Mouse (Mus musculus) CH12.LX (cell line): ENCODE data around the gene Hsfy2. TPM values are rescaled to one million over a fixed set of nuclear protein-coding genes. Genes with fewer than 3 reads are reported as not detected.

Experiments
- DNase-seq: peaks from one replicate; pipeline ENCODE4 v3.0.0-alpha.2; 2013; ENCODE audit errors: extremely low read depth
- H3K27ac ChIP-seq: 2 replicates; pipeline ENCODE4 v1.5.1; 2012; ENCODE audit warnings: low read depth, mild to moderate bottlenecking, control low read depth, moderate library complexity; ENCODE audit not compliant: insufficient read depth
- H3K27me3 ChIP-seq: replicated peaks from 2 replicates; pipeline ENCODE3; 2012; ENCODE audit warnings: inconsistent platforms
- H3K36me3 ChIP-seq, 2 experiments: replicated peaks in 1 of 2; 2 replicates each; pipeline versions ENCODE3 to v1.6.1; 2012; ENCODE audit warnings: inconsistent platforms in 1 of 2, low read length in 1 of 2, mild to moderate bottlenecking in 1 of 2, mixed read lengths in 1 of 2, moderate library complexity in 1 of 2; ENCODE audit not compliant: control insufficient read depth in 1 of 2, insufficient read depth in 1 of 2
- H3K4me1 ChIP-seq, 2 experiments: 2 replicates each; pipeline ENCODE4 v1.6.1; 2012; ENCODE audit warnings: inconsistent platforms in 1 of 2, moderate library complexity in 1 of 2; ENCODE audit not compliant: insufficient read depth in 2 of 2, control insufficient read depth in 1 of 2
- H3K4me2 ChIP-seq: 2 replicates; pipeline ENCODE4 v1.6.1; 2012; ENCODE audit warnings: low read depth, mild to moderate bottlenecking, control low read depth; ENCODE audit not compliant: poor library complexity, insufficient read depth, severe bottlenecking
- H3K4me3 ChIP-seq, 3 experiments: fragments of 150-350 bp in 1 of 3; sonication (generic) in 1 of 3; replicated peaks in 1 of 3; 2 replicates each; pipeline versions ENCODE3 to v1.5.1; 2011 to 2012; ENCODE audit warnings: low read depth in 2 of 3, low read length in 2 of 3, mild to moderate bottlenecking in 2 of 3, moderate library complexity in 2 of 3, control low read depth in 1 of 3, improper control_type of control experiment in 1 of 3, inconsistent platforms in 1 of 3, mixed read lengths in 1 of 3; ENCODE audit not compliant: poor library complexity in 1 of 3
- H3K79me2 ChIP-seq: replicated peaks from 2 replicates; pipeline ENCODE4 v1.6.1; 2012; ENCODE audit warnings: mild to moderate bottlenecking, moderate library complexity; ENCODE audit not compliant: control insufficient read depth, poor library complexity, insufficient read depth, severe bottlenecking; ENCODE audit errors: extremely low read depth
- H3K9ac ChIP-seq: 2 replicates; pipeline ENCODE4 v1.6.1; 2012; ENCODE audit warnings: low read depth, mild to moderate bottlenecking, control low read depth, moderate library complexity; ENCODE audit not compliant: insufficient read depth
- H3K9me3 ChIP-seq: replicated peaks from 2 replicates; pipeline ENCODE3; 2012; ENCODE audit warnings: low read length, inconsistent platforms, mixed read lengths
- CHD1 ChIP-seq: IDR thresholded peaks from 2 replicates; pipeline ENCODE4 v1.6.1; 2012; ENCODE audit warnings: low read depth, low read length, improper control_type of control experiment, inconsistent platforms
- E2F4 ChIP-seq: IDR thresholded peaks from 2 replicates; pipeline ENCODE4 v1.6.1; 2011; ENCODE audit warnings: low read depth, low read length, improper control_type of control experiment; ENCODE audit not compliant: insufficient replicate concordance
- MAX ChIP-seq: IDR thresholded peaks from 2 replicates; pipeline ENCODE4 v1.6.1; 2011; ENCODE audit warnings: low read length, improper control_type of control experiment
- MEF2A ChIP-seq: IDR thresholded peaks from 2 replicates; pipeline ENCODE4 v1.6.1; 2014; ENCODE audit warnings: low read depth, mild to moderate bottlenecking, inconsistent platforms, low read length, improper control_type of control experiment, borderline replicate concordance
- dilution Hi-C: fragments of 300-500 bp; cut with MboI; formaldehyde crosslinking; loops from 2 replicates; pipeline ENCODE4 v1.14.3; 2020; ENCODE audit warnings: low sequenced_read_pairs; ENCODE audit not compliant: extremely low pct_unique_long_range_greater_than_20kb, extremely low pct_ligation_motif_present
- in situ Hi-C: fragments of 300-500 bp; cut with MboI; formaldehyde crosslinking; loops from 3 replicates; pipeline ENCODE4 v1.14.3; 2019; ENCODE audit warnings: low sequenced_read_pairs, low pct_ligation_motif_present, low pct_unique_long_range_greater_than_20kb, mixed read lengths
- polyA plus RNA-seq: library from polyadenylated mRNA; unstranded; fragments of >175 nt; gene quantifications from 2 replicates; pipeline ENCODE4 v1.2.1, GENCODE M21; 2012; ENCODE audit warnings: low read depth; ENCODE audit not compliant: insufficient read length
- total RNA-seq, 2 experiments: library from RNA; depleted of rRNA; stranded (reverse); fragments of 300-350 nt in 1 of 2; fragments of >200 nt in 1 of 2; gene quantifications; 2 replicates each; pipeline ENCODE4 v1.2.3; 2012 to 2014

Gene Hsfy2
- total and polyA plus RNA-seq, 3 experiments, result not detected

GRCm38 (mm10) chr1:56624304-56624703, 12.9 kb downstream of the Hsfy2 start:
- H3K27ac ChIP-seq, result no peak overlapping the region
- TF ChIP-seq E2F4 (no peak), CHD1 (no peak), MAX (no peak)
- H3K9me3 ChIP-seq, result no peaks in the 10 kb centered on the region
- H3K27me3 ChIP-seq, result no peaks in the 10 kb centered on the region
- dilution Hi-C loops, result no loop called here
- no peaks in the 10 kb centered on the region for H3K4me1 ChIP-seq
- H3K4me2 ChIP-seq, result no peak overlapping the region
- H3K36me3 ChIP-seq, result no peaks in the 10 kb centered on the region
- DNase-seq, result no peak
- in situ Hi-C loops, result no loop called here
- no peak overlapping the region for H3K9ac ChIP-seq
- H3K4me3 ChIP-seq, result no peak overlapping the region
- no peaks in the 10 kb centered on the region for H3K79me2 ChIP-seq

GRCm38 (mm10) chr1:56612384-56612783, 24.9 kb downstream of the Hsfy2 start:
- H3K27ac ChIP-seq, result no peak overlapping the region
- H3K4me3 ChIP-seq, result no peak overlapping the region
- no peaks in the 10 kb centered on the region for H3K27me3 ChIP-seq
- DNase-seq, result no peak
- in situ Hi-C loops, result no loop called here
- H3K9me3 ChIP-seq, result no peaks in the 10 kb centered on the region
- dilution Hi-C loops, result no loop called here
- no peaks in the 10 kb centered on the region for H3K36me3 ChIP-seq
- H3K4me2 ChIP-seq, result no peak overlapping the region
- no peak for TF ChIP-seq MEF2A
- H3K79me2 ChIP-seq, result no peaks in the 10 kb centered on the region
- H3K9ac ChIP-seq, result no peak overlapping the region
- no peaks in the 10 kb centered on the region; a peak in 1 of 4 replicates for H3K4me1 ChIP-seq
